13 mouse cellular contexts compared by ENCODE assay signal in genomic region chr11:100980438-100980837, GRCm38 (mm10). TPM values are rescaled to one million over a fixed set of nuclear protein-coding genes. Genes with fewer than 3 reads are reported as not detected.
DNase-seq lines count a peak whose midpoint lies in the region; ATAC-seq and TF ChIP-seq lines count a peak whose summit lies in the region.
"Had no signal": no experiment of that assay in that cellular context is flagged by ENCODE, and none has a peak within 500 bp of the region (broad histone marks: within the 10 kb centered on the region; RNA-seq: fewer than 3 reads in every experiment).

No protein-coding gene starts in this region.

- H3K4me2 ChIP-seq in heart, embryonic 16.5 days (ENCODE audit: low read depth, low read length): no peak overlapping the region
- H3K4me2 ChIP-seq in liver, embryonic 13.5 days: no peak overlapping the region
- H3K4me2 ChIP-seq in liver, embryonic 11.5 days: no peak overlapping the region
- H3K4me2 ChIP-seq in midbrain, postnatal 0 days (ENCODE audit: low read depth, low read length, poor library complexity, severe bottlenecking): no peak overlapping the region
- H3K4me2 ChIP-seq: limb, embryonic 12.5 days; midbrain, embryonic 15.5 days had no signal

- H3K36me3 ChIP-seq in heart, embryonic 16.5 days (ENCODE audit: control insufficient read depth, insufficient read depth): no peaks in the 10 kb centered on the region
- H3K36me3 ChIP-seq in liver, embryonic 13.5 days: no peaks in the 10 kb centered on the region
- no peaks in the 10 kb centered on the region for H3K36me3 ChIP-seq in liver, embryonic 11.5 days (ENCODE audit: control insufficient read depth, insufficient read depth, low read length)
- no peaks in the 10 kb centered on the region for H3K36me3 ChIP-seq in midbrain, postnatal 0 days (ENCODE audit: insufficient read depth, low read length)
- H3K36me3 ChIP-seq: limb, embryonic 12.5 days; midbrain, embryonic 15.5 days had no signal

- H3K27me3 ChIP-seq in heart, embryonic 16.5 days (ENCODE audit: control insufficient read depth, insufficient read depth, low read length): no peaks in the 10 kb centered on the region
- peaks cover 14% of the 10 kb centered on the region; the same call in 1 of the 2 replicates for H3K27me3 ChIP-seq in liver, embryonic 13.5 days
- H3K27me3 ChIP-seq in liver, embryonic 11.5 days (replicated peaks; ENCODE audit: control insufficient read depth, insufficient read depth, low read length): peaks cover 3% of the 10 kb centered on the region
- H3K27me3 ChIP-seq in midbrain, postnatal 0 days (ENCODE audit: insufficient read depth, low read length): 0 out of 2 replicates have a peak, but pooled peaks cover 4% of the 10 kb centered on the region

- no peak for TF ChIP-seq POLR2A in embryonic fibroblast, embryonic 13.5 days (IDR thresholded peaks at IDR 0.05; ENCODE audit: low read depth, low read length)

- ATAC-seq in heart, embryonic 16.5 days (replicated peaks; ENCODE audit: extremely low read depth, insufficient read depth, low FRiP score): no peak
- no peak for ATAC-seq in liver, embryonic 13.5 days (ENCODE audit: low read depth)
- no peak for ATAC-seq in liver, embryonic 11.5 days (replicated peaks; ENCODE audit: low FRiP score)
- no peak for ATAC-seq in midbrain, postnatal 0 days (ENCODE audit: low FRiP score)
- ATAC-seq: forebrain, embryonic 16.5 days; hindbrain, embryonic 16.5 days; midbrain, embryonic 15.5 days had no signal

- DNase-seq in heart, adult 18-20 months: no peak
- DNase-seq in liver, embryonic 13.5 days: no peak
- no peak for DNase-seq in liver, embryonic 11.5 days (ENCODE audit: low spot score)
- peak; percentile 52 for DNase-seq in NIH3T3 (ENCODE audit: low read depth)
- no peak for DNase-seq in midbrain, postnatal 0 days (ENCODE audit: low spot score)
- DNase-seq in Muller cell, postnatal 12 days (ENCODE audit: inconsistent ontology term): no peak
- DNase-seq: cerebellum, adult 11-12 months had no signal

- H3K27ac ChIP-seq in heart, embryonic 16.5 days (ENCODE audit: low read length): peak overlapping the region; percentile 70
- H3K27ac ChIP-seq in liver, embryonic 13.5 days: peak overlapping the region; percentile 71; the same call in 1 of the 2 replicates
- no peak overlapping the region for H3K27ac ChIP-seq in liver, embryonic 11.5 days (ENCODE audit: low read depth, low read length)
- peak overlapping the region; percentile 31 for H3K27ac ChIP-seq in embryonic fibroblast, embryonic 13.5 days (ENCODE audit: insufficient read depth, low read length)
- no peak overlapping the region for H3K27ac ChIP-seq in midbrain, postnatal 0 days (ENCODE audit: low read depth, low read length)
- H3K27ac ChIP-seq: limb, embryonic 12.5 days; midbrain, embryonic 15.5 days had no signal

- no peak overlapping the region for H3K9ac ChIP-seq in heart, embryonic 16.5 days (ENCODE audit: low read length)
- no peak overlapping the region for H3K9ac ChIP-seq in liver, embryonic 13.5 days
- no peak overlapping the region for H3K9ac ChIP-seq in liver, embryonic 11.5 days (ENCODE audit: low read depth, low read length)
- H3K9ac ChIP-seq in midbrain, postnatal 0 days (replicated peaks; ENCODE audit: low read length, poor library complexity, severe bottlenecking): no peak overlapping the region
- H3K9ac ChIP-seq: limb, embryonic 12.5 days; midbrain, embryonic 15.5 days had no signal

- WGBS in heart, embryonic 16.5 days: 75% methylated on average over 1 of the region's 1 CpGs
- 46% methylated on average over 1 of the region's 1 CpGs for WGBS in liver, embryonic 13.5 days (ENCODE audit: insufficient replicate concordance)
- WGBS in liver, embryonic 11.5 days: 60% methylated on average over 1 of the region's 1 CpGs
- WGBS in midbrain, postnatal 0 days: 88% methylated on average over 1 of the region's 1 CpGs

- no peak overlapping the region for H3K4me3 ChIP-seq in heart, embryonic 16.5 days (ENCODE audit: low read length)
- no peak overlapping the region for H3K4me3 ChIP-seq in liver, embryonic 13.5 days (replicated peaks)
- H3K4me3 ChIP-seq in liver, embryonic 11.5 days (ENCODE audit: low read depth, low read length): no peak overlapping the region
- no peak overlapping the region for H3K4me3 ChIP-seq in embryonic fibroblast, embryonic 13.5 days (ENCODE audit: insufficient read depth, low read length)
- no peak overlapping the region for H3K4me3 ChIP-seq in midbrain, postnatal 0 days (ENCODE audit: low read depth, low read length)
- H3K4me3 ChIP-seq: limb, embryonic 12.5 days; midbrain, embryonic 15.5 days had no signal

- no peaks in the 10 kb centered on the region for H3K9me3 ChIP-seq in heart, embryonic 16.5 days (replicated peaks; ENCODE audit: control insufficient read depth, low read length)
- no peaks in the 10 kb centered on the region for H3K9me3 ChIP-seq in liver, embryonic 13.5 days (replicated peaks)
- no peaks in the 10 kb centered on the region for H3K9me3 ChIP-seq in liver, embryonic 11.5 days (ENCODE audit: control insufficient read depth, low read length)
- H3K9me3 ChIP-seq in midbrain, postnatal 0 days (ENCODE audit: low read length): no peaks in the 10 kb centered on the region
- H3K9me3 ChIP-seq: limb, embryonic 12.5 days; midbrain, embryonic 15.5 days had no signal

- peaks cover 18% of the 10 kb centered on the region for H3K4me1 ChIP-seq in heart, embryonic 16.5 days (ENCODE audit: control insufficient read depth, insufficient read depth, low read length)
- peaks cover 14% of the 10 kb centered on the region for H3K4me1 ChIP-seq in liver, embryonic 13.5 days (replicated peaks)
- no peaks in the 10 kb centered on the region for H3K4me1 ChIP-seq in liver, embryonic 11.5 days (replicated peaks; ENCODE audit: control insufficient read depth, insufficient read depth, low read length)
- H3K4me1 ChIP-seq in embryonic fibroblast, embryonic 13.5 days (ENCODE audit: control insufficient read depth, insufficient read depth, low read length): peaks cover 4% of the 10 kb centered on the region; the same call in 1 of the 2 replicates
- H3K4me1 ChIP-seq in midbrain, postnatal 0 days (ENCODE audit: insufficient read depth, low read length): no peaks in the 10 kb centered on the region
- H3K4me1 ChIP-seq: limb, embryonic 12.5 days had no signal

- no peak for TF ChIP-seq CTCF in embryonic fibroblast, embryonic 13.5 days (IDR thresholded peaks at IDR 0.05; ENCODE audit: borderline replicate concordance, insufficient read depth, low read length)
- no peak for TF ChIP-seq CTCF in midbrain, postnatal 0 days (IDR thresholded peaks at IDR 0.05)

RNA-seq across cellular contexts. Expression of gene Cavin1, which starts 9.8 kb away (rescaled TPM):
- polyA plus RNA-seq in heart, embryonic 16.5 days (2015; fragmentation: Nextera tagmentation; extraction: Ambion mirVana): 428 and 460 TPM in 2 replicates
- 100 to 1,000 TPM; 192 to 214 TPM for total RNA-seq in heart, adult 18-20 months (2021)
- polyA plus RNA-seq in liver, embryonic 13.5 days (2015; fragmentation: Nextera tagmentation; extraction: Ambion mirVana): 25.5 and 26.6 TPM in 2 replicates
- polyA plus RNA-seq in liver, embryonic 11.5 days (2014; fragmentation: Nextera tagmentation; extraction: Ambion mirVana): 22.6 and 23.3 TPM in 2 replicates
- polyA plus RNA-seq in embryonic fibroblast, embryonic 13.5 days (2011; ENCODE audit: insufficient read length, low read depth, missing spikeins): 387 and 486 TPM in 2 replicates
- 24.8 and 26.0 TPM in 2 replicates for total RNA-seq in midbrain, postnatal 0 days (2014; rRNA removed)
- polyA plus RNA-seq in midbrain, postnatal 0 days (2015; fragmentation: Nextera tagmentation; extraction: Ambion mirVana): 46.0 and 47.5 TPM in 2 replicates

RNA-seq across cellular contexts. Expression of gene Atp6v0a1, which starts 28.8 kb away (rescaled TPM):
- 50.7 and 53.6 TPM in 2 replicates for polyA plus RNA-seq in heart, embryonic 16.5 days (2015; fragmentation: Nextera tagmentation; extraction: Ambion mirVana)
- 10 to 100 TPM; 87.1 to 92.2 TPM for total RNA-seq in heart, adult 18-20 months (2021)
- polyA plus RNA-seq in liver, embryonic 13.5 days (2015; fragmentation: Nextera tagmentation; extraction: Ambion mirVana): 52.8 and 64.0 TPM in 2 replicates
- 55.4 and 60.0 TPM in 2 replicates for polyA plus RNA-seq in liver, embryonic 11.5 days (2014; fragmentation: Nextera tagmentation; extraction: Ambion mirVana)
- polyA plus RNA-seq in embryonic fibroblast, embryonic 13.5 days (2011; ENCODE audit: insufficient read length, low read depth, missing spikeins): 43.7 and 50.7 TPM in 2 replicates
- 242 and 247 TPM in 2 replicates for total RNA-seq in midbrain, postnatal 0 days (2014; rRNA removed)
- polyA plus RNA-seq in midbrain, postnatal 0 days (2015; fragmentation: Nextera tagmentation; extraction: Ambion mirVana): 204 and 210 TPM in 2 replicates

RNA-seq across cellular contexts. Expression of gene Stat3, which starts 41.1 kb away (rescaled TPM):
- polyA plus RNA-seq in heart, embryonic 16.5 days (2015; fragmentation: Nextera tagmentation; extraction: Ambion mirVana): 60.4 and 64.9 TPM in 2 replicates
- 10 to 100 TPM; 71.8 to 83.2 TPM for total RNA-seq in heart, adult 18-20 months (2021)
- polyA plus RNA-seq in liver, embryonic 13.5 days (2015; fragmentation: Nextera tagmentation; extraction: Ambion mirVana): 28.5 and 32.8 TPM in 2 replicates
- polyA plus RNA-seq in liver, embryonic 11.5 days (2014; fragmentation: Nextera tagmentation; extraction: Ambion mirVana): 52.9 and 57.3 TPM in 2 replicates
- 122 and 158 TPM in 2 replicates for polyA plus RNA-seq in embryonic fibroblast, embryonic 13.5 days (2011; ENCODE audit: insufficient read length, low read depth, missing spikeins)
- 37.8 and 47.1 TPM in 2 replicates for total RNA-seq in midbrain, postnatal 0 days (2014; rRNA removed)
- 34.2 and 40.8 TPM in 2 replicates for polyA plus RNA-seq in midbrain, postnatal 0 days (2015; fragmentation: Nextera tagmentation; extraction: Ambion mirVana)

Comparison
In these comparisons a context has a peak if more than half of its experiments do, and no peak if none do; other contexts are left out.
1. H3K27ac ChIP-seq: peak in heart, embryonic 16.5 days (single experiment), liver, embryonic 13.5 days (single experiment) and embryonic fibroblast, embryonic 13.5 days (single experiment); none in liver, embryonic 11.5 days (single experiment) and midbrain, postnatal 0 days (single experiment).